Mouse (Mus musculus) kidney, adult 2 months (tissue): ENCODE data around the gene Degs1. TPM values are rescaled to one million over a fixed set of nuclear protein-coding genes. Genes with fewer than 3 reads are reported as not detected.
A peak's percentile ranks its signal among the peaks of the same experiment; 100 is the strongest.
"Not testable (repeated sequence)": the region's sequence is repeated elsewhere in the genome, so short reads cannot be mapped to it uniquely, and the experiment has no call there.

ENCODE experiments used
- DNase-seq: peaks from one replicate; pipeline ENCODE4 v3.0.0; 2021
- H3K27ac ChIP-seq: fragments of 200-500 bp; 2 replicates; pipeline ENCODE4 v1.5.1; 2012; ENCODE audit warnings: low read depth, low read length, control low read depth, inconsistent platforms; ENCODE audit not compliant: insufficient read depth
- H3K27me3 ChIP-seq: fragments of 200-500 bp; replicated peaks from 2 replicates; pipeline ENCODE4 v1.6.1; 2012; ENCODE audit warnings: mild to moderate bottlenecking, moderate library complexity, low read length, inconsistent platforms; ENCODE audit not compliant: control insufficient read depth, insufficient read depth
- H3K36me3 ChIP-seq: fragments of 200-500 bp; 2 replicates; pipeline ENCODE4 v1.6.1; 2012; ENCODE audit warnings: mild to moderate bottlenecking, moderate library complexity, low read length, inconsistent platforms; ENCODE audit not compliant: control insufficient read depth, insufficient read depth
- H3K4me1 ChIP-seq: fragments of 200-500 bp; 2 replicates; pipeline ENCODE4 v1.6.1; 2011; ENCODE audit warnings: low read length; ENCODE audit not compliant: control insufficient read depth, insufficient read depth
- H3K4me3 ChIP-seq: fragments of 200-500 bp; 2 replicates; pipeline ENCODE4 v1.5.1; 2011; ENCODE audit warnings: mild to moderate bottlenecking, low read depth, low read length, control low read depth; ENCODE audit not compliant: insufficient read depth
- CTCF ChIP-seq: fragments of 200-500 bp; conservative IDR thresholded peaks from 2 replicates; pipeline ENCODE4 v1.5.1; 2011; ENCODE audit warnings: low read depth, mild to moderate bottlenecking, control low read depth, low read length, moderate library complexity, mixed read lengths; ENCODE audit not compliant: insufficient read depth, insufficient read length
- POLR2A ChIP-seq: fragments of 200-500 bp; IDR thresholded peaks from one replicate; pipeline ENCODE4 v1.6.1; 2011; ENCODE audit warnings: low read depth, low read length, control low read depth
- WGBS: fragments of 180-500 bp; shearing (Covaris S2); methylation state at CpG from one replicate; pipeline ENCODE4 v1.1.7; 2018; 5-methylcytosine and 5-hydroxymethylcytosine counted together
- polyA plus RNA-seq: library from polyadenylated mRNA; depleted of rRNA; stranded (reverse); fragments of >200 nt; gene quantifications from 2 replicates; pipeline ENCODE4 v1.2.3, GENCODE M21; 2012

The Degs1 gene
- polyA plus RNA-seq, 1 experiment, result 158 TPM

GRCm38 (mm10) chr1:182296141-182296540, 13.5 kb upstream of the Degs1 start:
- H3K36me3 ChIP-seq, result no peaks in the 10 kb centered on the region
- no peak for TF ChIP-seq POLR2A
- TF ChIP-seq CTCF, result no peak
- H3K4me1 ChIP-seq, result no peaks in the 10 kb centered on the region
- H3K4me3 ChIP-seq, result no peak overlapping the region
- WGBS, result 86% methylated on average over 6 of the region's 6 CpGs
- H3K27ac ChIP-seq, result no peak overlapping the region
- H3K27me3 ChIP-seq, result no peaks in the 10 kb centered on the region
- DNase-seq, result no peak

- TF ChIP-seq CTCF (no peak), POLR2A (no peak)
- Histone ChIP-seq H3K27me3 (no peaks in the 10 kb centered on the region), H3K36me3 (no peaks in the 10 kb centered on the region), H3K4me3 (no peak overlapping the region), H3K27ac (no peak overlapping the region), H3K4me1 (no peaks in the 10 kb centered on the region)
- 63% methylated on average over 4 of the region's 4 CpGs for WGBS
- no peak for DNase-seq
Observed at GRCm38 (mm10) chr1:182292291-182292690, 9.7 kb upstream of the Degs1 start.

- not testable (repeated sequence) for H3K4me1 ChIP-seq, H3K27me3 ChIP-seq, H3K36me3 ChIP-seq, DNase-seq, H3K4me3 ChIP-seq, H3K27ac ChIP-seq
- WGBS, result 85% methylated on average over 3 of the region's 3 CpGs
Observed at GRCm38 (mm10) chr1:182290741-182291140, 8.1 kb upstream of the Degs1 start.

- H3K36me3 ChIP-seq, result no peaks in the 10 kb centered on the region
- no peak for DNase-seq
- 67% methylated on average over 2 of the region's 2 CpGs for WGBS
- H3K4me1 ChIP-seq, result no peaks in the 10 kb centered on the region
- H3K27me3 ChIP-seq, result no peaks in the 10 kb centered on the region
- no peak overlapping the region for H3K27ac ChIP-seq
- TF ChIP-seq POLR2A (no peak), CTCF (no peak)
- no peak overlapping the region for H3K4me3 ChIP-seq
Observed at GRCm38 (mm10) chr1:182289781-182290180, 7.2 kb upstream of the Degs1 start.

GRCm38 (mm10) chr1:182288601-182289000, 6.0 kb upstream of the Degs1 start:
- WGBS, result 85% methylated on average over 2 of the region's 2 CpGs
- H3K27me3 ChIP-seq, result no peaks in the 10 kb centered on the region
- H3K36me3 ChIP-seq, result no peaks in the 10 kb centered on the region
- no peak overlapping the region for H3K4me3 ChIP-seq
- no peaks in the 10 kb centered on the region for H3K4me1 ChIP-seq
- TF ChIP-seq POLR2A (no peak), CTCF (no peak)
- no peak for DNase-seq
- H3K27ac ChIP-seq, result no peak overlapping the region

GRCm38 (mm10) chr1:182287781-182288180, 5.2 kb upstream of the Degs1 start:
- H3K27me3 ChIP-seq, result no peaks in the 10 kb centered on the region
- TF ChIP-seq CTCF, result peak; percentile 79
- no peak for TF ChIP-seq POLR2A
- no peak overlapping the region for H3K4me3 ChIP-seq
- H3K27ac ChIP-seq, result no peak overlapping the region
- no peaks in the 10 kb centered on the region for H3K36me3 ChIP-seq
- peaks cover 5% of the 10 kb centered on the region; the same call in 1 of the 2 replicates for H3K4me1 ChIP-seq
- no peak for DNase-seq
- 75% methylated on average over 7 of the region's 7 CpGs for WGBS

- H3K4me3 ChIP-seq, result no peak overlapping the region
- no peak overlapping the region for H3K27ac ChIP-seq
- WGBS, result 92% methylated on average over 2 of the region's 2 CpGs
- H3K4me1 ChIP-seq, result peaks cover 9% of the 10 kb centered on the region
- no peaks in the 10 kb centered on the region for H3K36me3 ChIP-seq
- DNase-seq, result no peak
- TF ChIP-seq POLR2A, result no peak
- no peaks in the 10 kb centered on the region for H3K27me3 ChIP-seq
Observed at GRCm38 (mm10) chr1:182284795-182285194, 2.2 kb upstream of the Degs1 start.

- no peak for DNase-seq
- TF ChIP-seq CTCF (no peak), POLR2A (no peak)
- 34% methylated on average over 7 of the region's 7 CpGs for WGBS
- Histone ChIP-seq H3K27ac (no peak overlapping the region), H3K4me3 (no peak overlapping the region), H3K4me1 (peaks cover 9% of the 10 kb centered on the region), H3K36me3 (no peaks in the 10 kb centered on the region; the same call in 1 of the 2 replicates), H3K27me3 (no peaks in the 10 kb centered on the region)
Observed at GRCm38 (mm10) chr1:182283231-182283630, 627 bp upstream of the Degs1 start.
